Mouse (Mus musculus): ENCODE data around the gene Ung.

DNA sequence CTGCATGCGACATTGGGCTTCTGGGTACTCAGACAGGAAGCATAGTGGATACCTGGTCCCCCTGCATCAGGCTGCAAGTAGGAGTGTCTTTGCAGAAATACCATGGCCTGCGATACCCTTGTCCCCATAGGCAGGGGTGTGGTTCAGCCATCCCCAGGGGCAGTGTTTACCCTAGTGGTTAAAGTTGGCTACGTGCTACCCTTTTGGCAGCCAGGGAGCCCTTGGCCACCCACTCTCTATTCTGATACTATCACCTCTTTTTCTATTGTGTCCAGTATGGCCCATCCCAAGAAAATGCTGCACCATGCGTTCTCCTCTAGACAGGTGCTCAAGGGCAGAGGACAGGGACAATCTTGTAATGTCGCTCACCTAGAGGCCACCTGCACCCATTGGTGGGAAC is 24.6 kb downstream of the Ung start:
- TF ChIP-seq CTCF (IDR thresholded peaks at IDR 0.05) (no peak), EP300 (IDR thresholded peaks at IDR 0.05) (no peak)
